Mouse (Mus musculus) left cerebral cortex, adult 2 months (tissue): ENCODE data around the gene Gm11020. TPM values are rescaled to one million over a fixed set of nuclear protein-coding genes. Genes with fewer than 3 reads are reported as not detected.
"Not testable (repeated sequence)": the region's sequence is repeated elsewhere in the genome, so short reads cannot be mapped to it uniquely, and the experiment has no call there.

ENCODE experiments used
- DNase-seq, 2 experiments: peaks; one replicate each; pipeline ENCODE4 v3.0.0; 2021 to 2022; ENCODE audit warnings: low spot score in 2 of 2, mixed read lengths in 1 of 2; ENCODE audit errors: extremely low spot score in 1 of 2
- H3K27ac ChIP-seq: fragments of 200-600 bp; 2 replicates; pipeline ENCODE4 v1.8.1; 2022
- H3K4me3 ChIP-seq: fragments of 200-600 bp; 2 replicates; pipeline ENCODE4 v1.8.1; 2022
- CTCF ChIP-seq: fragments of 200-600 bp; IDR thresholded peaks from 2 replicates; pipeline ENCODE4 v1.8.1; 2022; ENCODE audit warnings: antibody characterized with exemption, mild to moderate bottlenecking, moderate library complexity
- intact Hi-C: fragments of 180-260 bp; cut with DNase I; formaldehyde crosslinking; loops from one replicate; pipeline ENCODE4 v1.15.1; 2025
- long read RNA-seq, 2 experiments: library from polyadenylated mRNA; stranded (forward); transcript quantifications; one replicate each; pipeline ENCODE4 v2.0.0; 2021; ENCODE audit warnings: borderline mapping rate in 2 of 2
- total RNA-seq, 2 experiments: library from RNA; stranded (reverse); gene quantifications; 2 replicates each; pipeline ENCODE4 v1.2.3; 2021

Gene Gm11020
- not detected for total RNA-seq
- long read RNA-seq, experiment 1, result 0 reads
- long read RNA-seq, experiment 2, result 0 reads

DNA sequence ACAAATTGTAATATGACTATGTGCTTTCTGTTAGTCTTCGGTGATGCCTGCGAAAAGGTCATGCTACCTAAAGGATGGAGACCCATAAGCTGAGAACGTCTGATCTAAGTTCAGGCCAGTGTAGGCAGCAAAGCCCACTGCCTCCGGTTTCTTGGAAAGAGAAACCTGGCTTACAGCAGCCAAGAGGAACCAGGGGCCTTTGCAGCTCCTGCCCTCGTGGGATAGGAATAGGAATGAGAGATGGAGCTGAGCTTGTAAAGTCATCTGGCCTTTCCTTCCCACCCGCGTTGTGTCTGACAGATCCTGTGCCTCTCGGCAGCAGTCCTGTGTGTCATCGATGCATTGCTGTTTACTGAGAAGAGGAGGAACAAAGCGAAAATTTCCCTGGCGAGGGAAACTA is at the start of gene Gm11020:
Gene Gm11020 (plus strand): TSS at position 301 of the 400 bp plus-strand sequence.
- H3K27ac ChIP-seq, intact Hi-C loops, DNase-seq, H3K4me3 ChIP-seq: not testable (repeated sequence)

GRCm38 (mm10) chr8:104293081-104293480 is 28.3 kb upstream of the Gm11020 start, which contains the start of gene Cmtm2a:
Gene Cmtm2a, minus strand, starts transcription at chr8:104293181.
- H3K4me3 ChIP-seq, DNase-seq, intact Hi-C loops: not testable (repeated sequence)

GRCm38 (mm10) chr8:104294396-104294795 is 27.0 kb upstream of the Gm11020 start:
- Histone ChIP-seq H3K27ac (no peak overlapping the region), H3K4me3 (no peak overlapping the region)
- intact Hi-C loops, result no loop called here
- no peak for DNase-seq
- TF ChIP-seq CTCF, result no peak

More at GRCm38 (mm10) chr8:104293081-104293480, 28.3 kb upstream of the Gm11020 start, which contains the start of gene Cmtm2a:
- not testable (repeated sequence) for H3K27ac ChIP-seq

DNA sequence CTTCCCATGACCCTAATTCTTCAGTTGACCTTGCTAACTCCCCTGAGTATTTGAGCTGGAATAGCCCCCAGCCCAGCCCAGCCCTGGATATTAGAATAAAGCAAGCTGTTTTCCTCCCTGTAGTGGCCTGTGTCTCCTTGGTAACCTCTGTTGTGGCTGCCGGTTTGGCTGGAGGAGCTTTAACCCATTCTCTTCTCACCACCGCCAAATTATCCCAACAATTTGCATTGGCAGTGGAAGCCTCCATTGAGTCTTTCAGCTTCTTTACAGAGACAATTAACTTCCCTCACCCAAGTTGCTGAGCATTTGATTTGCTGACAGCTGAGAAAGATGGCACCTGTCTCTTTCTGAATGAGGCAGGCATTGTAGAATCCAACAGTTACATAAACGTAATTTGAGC is 19.8 kb upstream of the Gm11020 start:
- intact Hi-C loops, DNase-seq, H3K27ac ChIP-seq, H3K4me3 ChIP-seq: not testable (repeated sequence)

DNA sequence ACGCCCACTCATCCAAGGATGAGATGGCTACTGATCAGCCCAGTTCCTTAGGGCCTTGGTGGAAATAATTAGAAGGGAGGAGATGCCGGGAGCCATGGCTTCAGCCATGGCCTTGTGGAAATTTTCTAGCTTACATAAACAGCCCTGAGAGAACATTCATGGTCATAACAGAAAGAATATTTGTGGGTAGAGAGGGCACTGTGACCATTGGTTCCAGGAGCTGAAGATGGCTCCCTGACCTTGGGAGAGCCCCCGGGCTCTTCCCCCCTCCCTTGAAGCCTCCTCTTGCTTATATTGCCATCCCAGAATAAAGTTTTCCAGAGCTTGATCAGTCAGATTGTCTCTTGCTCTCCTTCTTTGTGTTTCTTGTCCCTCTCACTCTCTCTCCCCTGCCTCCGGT is 18.8 kb upstream of the Gm11020 start:
- H3K4me3 ChIP-seq, DNase-seq, H3K27ac ChIP-seq, intact Hi-C loops: not testable (repeated sequence)

DNA sequence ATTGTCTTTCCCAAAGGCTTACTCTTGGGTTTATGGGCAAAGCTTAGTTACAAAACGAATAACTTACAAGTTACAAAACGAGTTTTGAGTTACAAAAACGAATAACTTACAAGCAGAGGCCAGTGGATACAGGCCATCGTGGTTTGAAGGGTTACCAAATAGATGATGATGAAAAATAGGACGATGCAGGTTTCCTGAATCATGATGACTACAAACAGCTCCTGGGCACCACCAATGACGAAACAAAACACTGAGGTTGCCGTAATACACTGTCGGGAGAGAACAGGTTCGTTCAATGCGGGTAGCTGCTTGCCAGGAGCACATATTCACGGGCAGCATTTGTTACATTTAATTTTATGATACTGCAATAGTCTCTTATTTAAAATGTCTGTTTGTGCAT is 16.4 kb upstream of the Gm11020 start:
- TF ChIP-seq CTCF, result no peak
- intact Hi-C loops, result no loop called here
- Histone ChIP-seq H3K27ac (no peak overlapping the region), H3K4me3 (no peak overlapping the region)
- no peak for DNase-seq

- intact Hi-C loops, H3K27ac ChIP-seq, DNase-seq, H3K4me3 ChIP-seq: not testable (repeated sequence)
Observed at GRCm38 (mm10) chr8:104308341-104308740, 13.0 kb upstream of the Gm11020 start.

DNA sequence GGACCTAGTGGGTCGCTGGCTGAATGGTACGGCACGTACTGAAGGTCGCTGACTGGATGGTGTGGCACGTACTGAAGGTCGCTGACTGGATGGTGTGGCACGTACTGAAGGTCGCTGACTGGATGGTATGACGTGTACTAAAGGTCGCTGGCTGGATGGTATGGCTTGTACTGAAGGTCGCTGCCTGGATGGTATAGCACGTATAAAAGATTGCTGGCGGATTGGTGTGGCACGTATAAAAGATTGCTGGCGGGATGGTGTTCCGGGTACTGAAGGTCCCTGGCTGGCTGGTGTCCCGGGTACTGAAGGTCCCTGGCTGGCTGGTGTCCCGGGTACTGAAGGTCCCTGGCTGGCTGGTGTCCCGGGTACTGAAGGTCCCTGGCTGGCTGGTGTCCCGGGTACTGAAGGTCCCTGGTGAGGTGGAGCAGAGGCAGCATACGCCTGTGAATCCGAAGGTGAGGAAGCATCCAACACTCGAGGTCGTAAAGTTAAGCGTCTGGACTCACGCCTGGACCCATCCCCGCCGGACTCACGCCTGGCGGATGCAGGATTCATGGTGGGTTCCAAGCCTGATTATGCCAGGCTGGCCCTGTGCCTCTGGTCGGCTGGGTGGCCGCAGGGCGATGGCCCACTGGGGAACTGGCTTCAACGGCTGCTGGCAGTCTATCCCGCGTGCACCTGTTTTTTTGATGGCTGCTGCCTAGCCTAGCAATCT is 11.8 kb upstream of the Gm11020 start, which contains the start of the genes Gm45711 and Cmtm1:
Gene Gm45711 (minus strand): TSS at position 641 of the 715 bp plus-strand sequence.
Gene Cmtm1 (minus strand): TSS at position 705 of the 715 bp plus-strand sequence.
- H3K27ac ChIP-seq, H3K4me3 ChIP-seq, intact Hi-C loops: not testable (repeated sequence)
- peak in 1 of 2 experiments; percentile 13 for DNase-seq

DNA sequence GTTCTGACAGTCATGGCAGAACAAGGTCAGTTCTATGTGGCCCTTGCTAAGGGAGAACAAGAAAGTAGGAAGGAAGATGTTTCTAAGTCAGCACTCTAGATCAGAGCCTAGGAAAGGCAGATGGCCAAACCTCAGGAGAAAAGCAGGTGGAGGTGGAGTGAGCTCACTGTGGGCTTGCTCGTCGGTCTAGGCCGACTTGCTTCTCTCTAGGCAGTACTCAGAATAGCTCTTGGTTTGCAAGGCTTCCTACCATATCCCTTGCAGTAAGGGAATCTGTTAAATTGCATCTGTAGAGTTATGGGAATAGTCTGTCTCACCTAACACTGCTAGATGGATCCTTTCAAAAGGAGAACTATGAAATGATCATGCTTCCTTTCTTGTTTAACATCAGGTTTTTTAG is 9.3 kb upstream of the Gm11020 start:
- not testable (repeated sequence) for DNase-seq, H3K4me3 ChIP-seq, H3K27ac ChIP-seq
- intact Hi-C loops, result loop anchor here (2.0 kb wide), 1 partner anchor 29 kb away; no protein-coding TSS in a partner anchor

DNA sequence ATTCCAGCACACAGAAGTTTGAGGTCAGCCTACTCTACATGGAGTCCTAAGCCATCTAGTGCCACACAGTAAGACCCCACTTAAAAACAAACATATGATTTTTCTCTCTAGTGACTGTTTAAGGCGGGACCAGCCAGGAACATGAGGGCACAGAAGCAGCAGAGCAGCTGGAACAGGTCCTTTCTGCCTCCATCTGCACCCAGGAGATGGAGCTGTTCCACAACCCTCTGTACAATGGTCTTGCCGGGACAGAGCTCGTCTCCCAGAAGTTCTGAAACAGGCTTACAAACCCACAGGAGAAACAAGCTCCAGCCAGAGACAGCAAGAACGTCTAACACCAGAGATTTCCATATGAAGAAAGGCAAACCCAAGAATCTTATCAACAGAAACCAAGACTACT is 8.1 kb upstream of the Gm11020 start:
- DNase-seq, result no peak
- intact Hi-C loops, result loop anchor here (2.0 kb wide), 1 partner anchor 27 kb away; no protein-coding TSS in a partner anchor
- H3K27ac ChIP-seq, result no peak overlapping the region
- peak; percentile 34 for TF ChIP-seq CTCF
- no peak overlapping the region for H3K4me3 ChIP-seq

DNA sequence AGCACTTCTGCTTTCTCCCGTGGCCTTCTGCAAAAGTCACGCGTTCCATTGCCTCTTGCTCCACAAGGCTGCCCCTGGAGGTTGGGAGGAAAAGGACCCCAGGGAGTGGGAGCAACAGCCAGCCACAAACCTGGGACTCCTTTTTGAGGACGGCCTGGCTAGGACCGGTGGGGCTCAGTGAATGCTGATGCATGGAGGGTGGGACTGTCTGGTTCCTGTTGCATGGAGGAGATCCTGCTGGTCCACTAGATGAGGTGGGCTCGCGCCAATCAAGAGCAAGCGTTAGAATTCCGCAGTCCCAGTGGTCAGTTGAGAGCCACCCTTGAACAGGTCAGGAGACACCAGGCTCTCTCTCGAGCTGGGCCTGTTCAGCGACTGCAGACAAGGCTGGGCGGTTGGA is 563 bp downstream of the Gm11020 start, which contains the start of gene Cmtm2b:
Gene Cmtm2b (plus strand): TSS at position 301 of the 400 bp plus-strand sequence.
- DNase-seq, intact Hi-C loops, H3K4me3 ChIP-seq, H3K27ac ChIP-seq: not testable (repeated sequence)

- no peak overlapping the region for H3K27ac ChIP-seq
- intact Hi-C loops, result no loop called here
- no peak; the same call in none of the 2 replicates for TF ChIP-seq CTCF
- no peak overlapping the region for H3K4me3 ChIP-seq
- DNase-seq, result no peak
Observed at GRCm38 (mm10) chr8:104332665-104333631, 11.6 kb downstream of the Gm11020 start.
